Mouse (Mus musculus) limb, embryonic 10.5 days (tissue): ENCODE measurements around the gene Ascc2. TPM values are rescaled to one million over a fixed set of nuclear protein-coding genes. Genes with fewer than 3 reads are reported as not detected.

Experiments
- DNase-seq: peaks from one replicate; pipeline ENCODE4 v3.0.0-alpha.2; 2017; ENCODE audit warnings: low spot score
- H3K27ac ChIP-seq: fragments of 300-500 bp; sonication (generic); 2 replicates; pipeline ENCODE4 v1.5.1; 2016; ENCODE audit warnings: mild to moderate bottlenecking
- H3K27me3 ChIP-seq: fragments of 300-500 bp; sonication (generic); 2 replicates; pipeline ENCODE4 v1.6.1; 2016; ENCODE audit warnings: low read depth, mild to moderate bottlenecking; ENCODE audit not compliant: poor library complexity, severe bottlenecking
- H3K36me3 ChIP-seq: fragments of 300-500 bp; sonication (generic); 2 replicates; pipeline ENCODE4 v1.6.1; 2016; ENCODE audit warnings: mild to moderate bottlenecking, moderate library complexity
- H3K4me1 ChIP-seq: fragments of 300-500 bp; sonication (generic); 2 replicates; pipeline ENCODE4 v1.6.1; 2016
- H3K4me3 ChIP-seq: fragments of 300-500 bp; sonication (generic); 2 replicates; pipeline ENCODE4 v1.5.1; 2016; ENCODE audit warnings: mild to moderate bottlenecking, moderate library complexity
- H3K9me3 ChIP-seq: fragments of 300-500 bp; sonication (generic); replicated peaks from 2 replicates; pipeline ENCODE4 v1.6.1; 2016; ENCODE audit warnings: mild to moderate bottlenecking
- WGBS: fragments of 180-500 bp; shearing (Covaris S2); methylation state at CpG from one replicate; pipeline ENCODE4 v1.1.7; 2016; 5-methylcytosine and 5-hydroxymethylcytosine counted together
- polyA plus RNA-seq: library from polyadenylated mRNA; unstranded; fragments of >200 nt; fragmentation: Nextera tagmentation; extraction: Ambion mirVana; gene quantifications from 2 replicates; pipeline ENCODE4 v1.2.1, GENCODE M21; 2016

Ascc2 gene
- polyA plus RNA-seq, 1 experiment from 2014 or later: 40.5 TPM

DNA sequence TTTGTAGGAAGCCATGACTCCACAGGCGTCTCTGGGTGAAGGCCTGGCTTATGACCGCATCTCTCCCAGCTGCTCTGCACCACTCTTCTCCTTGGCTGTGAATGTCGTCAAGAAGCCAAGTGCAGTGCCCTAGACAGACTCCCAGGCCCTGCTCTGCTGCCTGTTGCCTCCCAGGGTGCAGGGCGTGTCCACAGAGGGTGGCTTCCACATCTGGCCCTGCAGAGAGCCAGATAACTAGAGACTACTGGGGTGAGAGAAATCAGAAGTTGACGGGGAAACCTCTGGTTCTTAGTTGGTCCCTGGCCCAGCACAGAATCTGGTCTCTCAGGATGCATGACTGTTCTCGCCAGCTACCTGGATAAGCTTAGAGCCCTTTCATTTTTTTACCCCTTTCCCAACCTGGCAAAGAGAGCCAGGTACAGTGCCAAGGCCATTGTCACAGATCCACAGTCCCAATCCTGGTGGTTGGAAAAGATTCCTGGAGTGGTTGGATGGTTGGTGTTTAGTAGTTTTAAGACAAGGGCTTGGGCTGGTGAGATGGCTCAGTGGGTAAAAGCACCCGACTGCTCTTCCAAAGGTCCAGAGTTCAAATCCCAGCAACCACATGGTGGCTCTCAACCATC lies 39.8 kb downstream of the Ascc2 start:
- WGBS: 83% methylated on average over 7 of the region's 7 CpGs
- Histone ChIP-seq H3K9me3 (no peaks in the 10 kb centered on the region), H3K4me3 (no peak overlapping the region), H3K27ac (no peak overlapping the region), H3K36me3 (peaks cover 83% of the 10 kb centered on the region), H3K4me1 (peaks cover 19% of the 10 kb centered on the region), H3K27me3 (no peaks in the 10 kb centered on the region)
- DNase-seq: no peak

DNA sequence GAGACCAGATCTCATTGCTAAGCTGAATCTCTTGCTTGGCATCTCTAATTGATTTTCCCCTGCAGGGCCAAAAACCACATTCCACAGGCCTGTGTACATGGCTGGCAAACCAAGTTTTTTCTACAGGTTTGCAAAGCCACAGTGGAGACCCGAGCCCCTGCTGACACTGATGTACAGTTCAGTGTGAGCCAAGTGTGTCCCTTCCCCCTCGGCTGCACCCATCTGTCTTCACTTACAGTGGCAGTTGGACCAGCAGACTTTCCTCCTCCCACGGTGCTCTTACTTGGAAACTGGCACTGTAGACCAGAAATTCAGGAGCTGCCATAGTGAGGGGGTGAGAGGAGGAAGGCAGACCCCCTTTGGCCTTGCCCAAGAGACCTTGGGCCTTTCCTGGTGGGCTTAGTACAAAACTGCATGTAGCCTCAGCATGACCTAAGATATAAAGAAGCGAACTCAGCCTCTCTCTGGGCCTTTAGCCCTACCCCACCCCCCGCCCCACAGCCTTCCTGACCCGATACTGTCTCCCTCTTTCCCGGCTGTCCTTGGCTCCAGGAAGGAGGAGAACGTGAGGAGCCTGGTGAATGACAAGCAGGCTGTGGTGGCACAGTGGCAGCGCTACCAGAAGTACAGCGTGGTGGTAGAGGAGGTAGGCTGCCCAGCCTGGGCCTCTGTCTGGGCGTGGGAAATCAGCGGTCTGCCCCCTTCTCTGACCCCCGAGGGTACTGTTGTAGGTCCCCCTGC lies 41.3 kb downstream of the Ascc2 start:
- whole genome bisulfite sequencing: 60% methylated on average over 13 of the region's 13 CpGs
- DNase-seq: peak; percentile 38

DNA sequence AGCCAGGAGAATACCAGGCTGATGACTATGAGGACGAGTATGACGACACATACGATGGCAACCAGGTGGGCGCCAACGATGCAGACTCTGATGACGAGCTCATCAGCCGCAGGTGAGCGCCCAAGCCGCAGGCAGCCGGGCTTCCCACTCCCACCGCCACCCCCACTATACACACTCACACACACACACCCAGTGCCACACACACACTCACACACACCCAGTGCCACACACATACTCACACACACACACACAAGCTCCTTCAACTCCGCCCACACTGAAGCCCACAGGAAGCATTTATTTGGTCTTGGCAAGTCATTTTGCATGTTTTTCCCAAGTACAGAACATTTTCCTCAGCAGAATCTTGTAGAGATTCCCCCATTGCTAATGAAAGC lies 41.9 kb downstream of the Ascc2 start:
- Histone ChIP-seq H3K4me3 (no peak overlapping the region), H3K9me3 (no peaks in the 10 kb centered on the region), H3K27ac (peak overlapping the region; percentile 51; the same call in 1 of the 2 replicates), H3K36me3 (peaks cover 88% of the 10 kb centered on the region), H3K4me1 (peaks cover 19% of the 10 kb centered on the region), H3K27me3 (no peaks in the 10 kb centered on the region)
- 87% methylated on average over 12 of the region's 12 CpGs for WGBS
- DNase-seq: no peak

More for the DNA sequence above, 41.3 kb downstream of the Ascc2 start:
- no peaks in the 10 kb centered on the region for H3K9me3 ChIP-seq
- H3K4me3 ChIP-seq: no peak overlapping the region
- H3K36me3 ChIP-seq: peaks cover 85% of the 10 kb centered on the region
- H3K27me3 ChIP-seq: no peaks in the 10 kb centered on the region
- H3K4me1 ChIP-seq: peaks cover 19% of the 10 kb centered on the region
- H3K27ac ChIP-seq: peak overlapping the region; percentile 51; the same call in 1 of the 2 replicates

DNA sequence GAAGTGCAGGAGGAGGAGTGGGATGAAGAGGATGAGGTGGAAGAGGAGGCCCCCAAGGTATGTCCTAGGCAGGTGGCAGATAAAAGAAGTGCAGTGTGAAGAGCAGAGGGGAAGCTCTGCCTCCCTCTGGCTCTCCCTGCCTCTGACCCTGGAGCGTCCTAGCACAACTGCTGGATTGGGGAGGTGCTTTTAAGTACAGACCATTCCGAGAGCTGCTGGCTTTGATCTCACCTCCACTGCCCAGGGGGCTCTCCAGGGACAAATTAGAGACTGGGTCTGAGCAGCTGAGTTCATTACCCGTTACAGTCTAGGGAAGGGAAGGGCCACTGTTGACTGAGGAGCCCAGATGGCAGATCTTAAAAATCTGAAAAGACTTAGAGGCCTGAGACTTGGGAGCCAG lies 42.6 kb downstream of the Ascc2 start:
- DNase-seq: no peak
- Histone ChIP-seq H3K4me1 (peaks cover 19% of the 10 kb centered on the region), H3K36me3 (peaks cover 86% of the 10 kb centered on the region), H3K9me3 (no peaks in the 10 kb centered on the region), H3K4me3 (no peak overlapping the region), H3K27ac (no peak overlapping the region), H3K27me3 (no peaks in the 10 kb centered on the region)
- 12% methylated on average over 3 of the region's 3 CpGs for WGBS

DNA sequence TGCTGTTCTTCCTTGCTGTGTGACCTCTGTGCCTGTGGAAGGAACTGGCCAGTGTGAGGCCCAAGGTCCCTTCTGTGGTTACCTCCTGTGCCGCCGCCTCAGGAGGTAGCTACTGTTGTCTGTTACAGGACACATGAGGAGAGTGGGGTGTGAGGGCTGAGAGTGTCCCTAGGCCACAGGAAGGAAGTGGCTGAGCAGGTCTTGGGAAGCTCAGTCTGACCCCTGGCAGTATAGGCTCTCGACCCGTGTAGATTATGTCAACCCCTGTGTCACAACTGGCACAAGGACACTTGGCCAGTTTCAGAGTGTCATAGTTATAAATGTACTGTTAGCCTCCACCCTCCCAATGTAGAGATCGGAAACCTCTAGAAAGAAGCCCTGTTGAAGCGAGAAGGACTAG lies 46.0 kb downstream of the Ascc2 start:
- DNase-seq: no peak
- peaks cover 60% of the 10 kb centered on the region for H3K36me3 ChIP-seq

DNA sequence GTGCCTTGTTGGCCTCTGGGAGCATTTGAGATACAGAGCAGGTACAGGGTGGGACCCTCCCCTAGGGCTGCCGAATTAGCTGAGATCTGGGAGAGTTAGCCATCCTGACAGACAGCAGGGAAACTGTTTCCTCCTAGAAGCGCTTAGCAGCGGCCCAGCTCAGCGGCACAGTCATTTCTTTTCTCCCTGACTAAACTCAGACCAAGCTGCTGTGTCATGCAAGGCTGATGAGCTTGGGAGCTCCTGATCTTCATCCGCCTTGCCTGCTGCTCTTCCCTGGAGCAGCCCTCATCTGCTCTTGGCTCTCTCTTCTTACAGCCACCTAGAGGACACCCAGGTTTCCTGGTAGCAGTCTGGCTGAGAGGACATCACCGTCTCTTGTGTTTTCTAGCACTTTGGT lies 46.6 kb downstream of the Ascc2 start:
- H3K9me3 ChIP-seq: no peaks in the 10 kb centered on the region
- H3K27ac ChIP-seq: no peak overlapping the region
- H3K4me1 ChIP-seq: peaks cover 9% of the 10 kb centered on the region
- peaks cover 54% of the 10 kb centered on the region for H3K36me3 ChIP-seq
- H3K27me3 ChIP-seq: no peaks in the 10 kb centered on the region
- WGBS: 30% methylated on average over 6 of the region's 6 CpGs
- no peak for DNase-seq
- no peak overlapping the region for H3K4me3 ChIP-seq

More for the DNA sequence above, 46.0 kb downstream of the Ascc2 start:
- 77% methylated on average over 6 of the region's 6 CpGs for WGBS
- peaks cover 16% of the 10 kb centered on the region for H3K4me1 ChIP-seq
- H3K9me3 ChIP-seq: no peaks in the 10 kb centered on the region
- no peak overlapping the region for H3K27ac ChIP-seq
- H3K27me3 ChIP-seq: no peaks in the 10 kb centered on the region
- no peak overlapping the region for H3K4me3 ChIP-seq

DNA sequence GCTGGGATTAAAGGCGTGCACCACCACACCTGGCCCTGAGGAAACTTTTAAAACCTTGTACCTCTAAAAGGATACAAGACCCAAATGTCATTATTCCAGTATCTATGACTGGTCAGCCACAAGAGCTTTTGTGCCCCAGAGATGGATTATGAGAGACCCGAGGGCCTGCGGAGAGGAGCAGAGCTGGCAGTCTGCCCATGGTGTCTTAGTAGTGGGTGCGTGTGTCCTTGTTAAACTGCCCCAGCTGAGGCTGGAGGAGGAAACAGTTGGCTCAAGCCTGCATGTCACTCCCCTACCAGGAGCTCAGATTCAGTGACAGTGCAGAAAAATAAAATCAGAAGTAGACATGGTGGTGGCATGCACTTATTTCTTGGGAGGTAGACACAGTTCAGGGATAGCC lies 47.5 kb downstream of the Ascc2 start:
- Histone ChIP-seq H3K36me3 (peaks cover 46% of the 10 kb centered on the region), H3K27me3 (no peaks in the 10 kb centered on the region), H3K4me3 (no peak overlapping the region), H3K9me3 (no peaks in the 10 kb centered on the region), H3K27ac (no peak overlapping the region), H3K4me1 (0 out of 2 replicates have a peak, but pooled peaks cover 2% of the 10 kb centered on the region)
- no peak for DNase-seq
- 89% methylated on average over 4 of the region's 4 CpGs for WGBS

DNA sequence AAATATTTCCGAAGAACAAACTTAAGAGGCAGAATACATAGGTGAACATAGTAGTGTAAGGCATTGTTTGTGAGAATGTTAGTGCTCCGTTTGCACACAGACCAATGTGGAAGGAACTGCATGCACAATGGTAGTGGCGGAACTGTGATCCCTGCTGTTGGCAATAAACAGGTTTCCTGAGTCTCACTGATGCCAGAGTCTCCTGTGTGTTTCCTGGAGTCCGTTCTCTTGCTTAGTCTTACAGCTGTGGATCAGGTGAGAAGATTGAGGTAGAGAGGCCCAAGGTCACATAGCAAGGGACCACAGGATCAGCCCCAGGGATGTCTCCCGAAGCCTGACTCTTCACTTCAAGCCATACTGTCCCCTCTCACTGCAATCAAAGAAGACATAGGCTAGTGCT lies 48.0 kb downstream of the Ascc2 start:
- Histone ChIP-seq H3K9me3 (no peaks in the 10 kb centered on the region), H3K36me3 (peaks cover 43% of the 10 kb centered on the region), H3K27ac (no peak overlapping the region), H3K4me3 (no peak overlapping the region), H3K27me3 (no peaks in the 10 kb centered on the region), H3K4me1 (no peaks in the 10 kb centered on the region)
- 86% methylated on average over 5 of the region's 5 CpGs for WGBS
- no peak for DNase-seq

DNA sequence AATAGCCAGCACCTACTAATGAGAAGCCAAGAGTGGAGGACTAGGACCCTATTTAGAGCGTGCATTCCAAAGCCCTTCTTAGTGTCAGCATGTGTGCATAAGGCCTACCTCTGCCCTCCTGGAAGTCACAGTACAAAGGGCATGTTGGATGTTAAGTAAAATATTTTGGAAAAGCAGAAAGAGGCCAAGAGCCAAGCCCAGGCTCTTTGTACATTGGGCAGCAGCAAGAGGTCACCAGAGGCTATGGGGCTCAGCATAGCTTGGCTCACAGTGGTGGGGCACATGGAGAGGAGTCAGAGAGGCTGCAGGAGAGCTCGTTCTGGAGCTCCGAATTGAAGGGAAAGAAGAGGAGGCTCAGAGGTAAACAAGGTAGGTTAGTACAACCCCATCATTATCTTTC lies 49.5 kb downstream of the Ascc2 start:
- Histone ChIP-seq H3K4me1 (no peaks in the 10 kb centered on the region), H3K4me3 (no peak overlapping the region), H3K27ac (no peak overlapping the region), H3K9me3 (no peaks in the 10 kb centered on the region), H3K36me3 (peaks cover 28% of the 10 kb centered on the region), H3K27me3 (no peaks in the 10 kb centered on the region)
- no peak for DNase-seq
- 76% methylated on average over 3 of the region's 3 CpGs for WGBS

DNA sequence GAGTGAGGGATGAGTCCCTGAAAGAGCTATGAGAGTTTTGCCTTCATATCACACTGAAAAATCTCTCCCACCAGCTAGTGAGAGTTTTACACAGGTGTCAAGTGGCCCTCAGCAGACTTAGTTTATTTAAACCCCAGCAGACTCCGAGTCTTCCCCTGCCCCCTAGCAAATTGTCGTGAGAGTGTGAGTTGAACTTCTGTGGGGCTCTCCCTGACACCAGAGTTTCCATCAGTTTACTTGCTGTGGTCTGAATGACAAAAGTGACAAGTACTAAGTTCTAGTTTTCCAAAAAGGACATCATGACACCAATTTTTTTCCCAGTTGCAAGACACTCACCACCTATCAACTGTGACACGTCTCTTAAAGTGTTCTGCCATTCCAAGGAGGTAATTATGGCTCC lies 50.3 kb downstream of the Ascc2 start:
- peaks cover 19% of the 10 kb centered on the region for H3K36me3 ChIP-seq
- H3K4me1 ChIP-seq: no peaks in the 10 kb centered on the region
- 31% methylated on average over 3 of the region's 3 CpGs for WGBS
- no peak overlapping the region for H3K27ac ChIP-seq
- no peaks in the 10 kb centered on the region for H3K27me3 ChIP-seq
- no peak for DNase-seq
- H3K9me3 ChIP-seq: no peaks in the 10 kb centered on the region
- no peak overlapping the region for H3K4me3 ChIP-seq

DNA sequence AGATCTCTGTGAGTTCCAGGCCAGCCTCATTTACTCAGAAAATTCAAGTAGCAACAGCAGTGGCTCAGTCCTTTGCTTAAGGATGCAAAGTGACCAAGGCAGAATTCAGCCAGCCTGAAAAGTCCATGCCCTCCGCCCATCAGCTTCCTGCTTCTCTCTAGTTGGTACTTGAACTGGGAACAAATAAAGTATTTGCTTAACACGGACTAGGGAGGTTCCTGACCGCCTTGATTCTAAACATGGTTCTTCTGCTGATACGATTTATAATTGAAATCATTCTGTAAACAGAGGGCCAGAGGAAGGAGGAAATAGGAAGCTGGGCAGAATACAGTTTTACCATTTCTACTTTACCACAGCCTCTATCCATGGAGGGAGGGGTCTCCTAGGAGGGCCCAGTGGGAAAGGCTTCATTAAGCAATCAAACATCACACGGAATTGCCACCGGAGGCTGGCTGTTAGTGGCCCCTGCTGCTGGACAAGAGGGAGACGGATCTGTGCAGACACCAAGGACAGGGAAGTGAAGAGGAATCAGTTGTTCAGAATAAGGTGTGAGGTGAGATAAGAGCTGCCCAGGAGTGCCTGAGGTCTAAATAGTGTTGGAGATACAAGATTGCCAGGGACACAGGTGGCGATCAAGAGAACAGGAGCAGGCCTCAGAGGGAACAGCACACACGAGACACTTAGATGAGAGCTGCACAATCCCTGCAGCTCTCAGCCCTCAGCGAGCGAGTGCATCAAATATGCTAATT lies 51.3 kb downstream of the Ascc2 start:
- WGBS: 62% methylated on average over 11 of the region's 11 CpGs

DNA sequence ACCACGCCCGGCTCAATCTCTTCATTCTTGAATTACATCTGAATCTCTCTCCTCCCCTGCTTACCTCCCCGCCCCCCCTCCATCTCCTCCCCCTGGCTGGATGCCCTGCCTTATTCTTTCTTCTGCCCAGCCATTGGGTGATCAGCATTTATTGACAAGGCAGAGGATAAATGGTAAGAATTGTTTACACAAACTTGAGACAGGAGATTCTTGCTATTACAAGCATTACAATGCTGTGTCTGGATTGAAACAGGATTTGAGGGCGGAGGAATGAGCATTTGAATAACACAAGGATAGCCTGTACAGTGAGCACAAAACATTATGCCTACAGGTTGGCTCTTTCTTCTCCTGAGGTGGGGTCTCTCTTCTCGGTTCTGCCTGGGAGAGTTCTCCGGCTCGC lies 52.8 kb downstream of the Ascc2 start:
- no peaks in the 10 kb centered on the region for H3K4me1 ChIP-seq
- no peak overlapping the region for H3K27ac ChIP-seq
- no peaks in the 10 kb centered on the region for H3K9me3 ChIP-seq
- H3K36me3 ChIP-seq: no peaks in the 10 kb centered on the region
- WGBS: 84% methylated on average over 7 of the region's 7 CpGs
- DNase-seq: no peak
- no peak overlapping the region for H3K4me3 ChIP-seq
- H3K27me3 ChIP-seq: no peaks in the 10 kb centered on the region

More for the DNA sequence above, 51.3 kb downstream of the Ascc2 start:
- Histone ChIP-seq H3K4me3 (no peak overlapping the region), H3K9me3 (no peaks in the 10 kb centered on the region), H3K27ac (no peak overlapping the region), H3K36me3 (peaks cover 10% of the 10 kb centered on the region), H3K4me1 (no peaks in the 10 kb centered on the region), H3K27me3 (no peaks in the 10 kb centered on the region)
- DNase-seq: no peak

DNA sequence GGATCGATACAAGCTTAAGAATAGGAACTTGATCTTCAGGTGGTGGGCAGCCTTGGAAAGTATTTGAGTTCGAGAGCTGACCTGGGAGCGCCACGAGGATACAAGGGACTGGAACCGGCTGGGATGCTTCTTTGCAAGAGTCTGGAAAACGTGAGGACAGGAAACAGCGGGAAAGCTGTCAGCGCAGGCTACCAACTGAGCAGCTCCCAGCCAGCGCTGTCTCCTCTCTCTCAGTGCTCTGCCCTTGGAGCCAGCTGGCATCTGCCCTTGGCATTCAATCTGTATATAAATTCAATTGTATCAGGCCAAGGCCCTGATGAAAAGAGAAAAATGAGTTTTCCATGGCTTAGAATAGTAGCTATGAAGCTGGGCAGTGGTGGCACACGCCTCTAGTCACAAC lies 53.7 kb downstream of the Ascc2 start:
- Histone ChIP-seq H3K9me3 (no peaks in the 10 kb centered on the region), H3K27me3 (no peaks in the 10 kb centered on the region), H3K36me3 (no peaks in the 10 kb centered on the region), H3K4me3 (no peak overlapping the region), H3K27ac (no peak overlapping the region), H3K4me1 (no peaks in the 10 kb centered on the region)
- WGBS: 69% methylated on average over 10 of the region's 10 CpGs
- no peak for DNase-seq
